Mouse (Mus musculus): ENCODE measurements around the gene Engase.

The Engase gene

GRCm38 (mm10) chr11:118490566-118491218, 14.1 kb downstream of the Engase start:
- peak; percentile 58 for DNase-seq

- no peak for DNase-seq
These were observed 14.6 kb downstream of the Engase start for GRCm38 (mm10) chr11:118491230-118491629.

GRCm38 (mm10) chr11:118493458-118493857, 16.8 kb downstream of the Engase start:
- DNase-seq: no peak

GRCm38 (mm10) chr11:118494001-118494737, 17.5 kb downstream of the Engase start:
- no peak for DNase-seq

GRCm38 (mm10) chr11:118495065-118495464, 18.4 kb downstream of the Engase start:
- DNase-seq: peak; percentile 62

GRCm38 (mm10) chr11:118496066-118496689, 19.5 kb downstream of the Engase start:
- no peak for DNase-seq

GRCm38 (mm10) chr11:118502990-118503389, 26.4 kb downstream of the Engase start:
- DNase-seq: no peak

GRCm38 (mm10) chr11:118503418-118504179, 27.0 kb downstream of the Engase start:
- DNase-seq: no peak

GRCm38 (mm10) chr11:118504180-118504454, 27.5 kb downstream of the Engase start:
- DNase-seq: no peak

- no peak for DNase-seq
These were observed 30.5 kb downstream of the Engase start for GRCm38 (mm10) chr11:118507095-118507494.

GRCm38 (mm10) chr11:118507904-118508303, 31.3 kb downstream of the Engase start:
- DNase-seq: peak; percentile 76

- no peak for DNase-seq
These were observed 31.7 kb downstream of the Engase start for GRCm38 (mm10) chr11:118508341-118508740.

- DNase-seq: no peak
These were observed 35.2 kb downstream of the Engase start for GRCm38 (mm10) chr11:118511851-118512250.

GRCm38 (mm10) chr11:118512257-118512910, 35.8 kb downstream of the Engase start:
- DNase-seq: no peak

GRCm38 (mm10) chr11:118517924-118518323, 41.3 kb downstream of the Engase start:
- no peak for DNase-seq

GRCm38 (mm10) chr11:118518743-118519142, 42.1 kb downstream of the Engase start:
- DNase-seq: no peak

- no peak for DNase-seq
These were observed 43.6 kb downstream of the Engase start for GRCm38 (mm10) chr11:118520251-118520650.

- no peak for DNase-seq
These were observed 44.3 kb downstream of the Engase start for GRCm38 (mm10) chr11:118520932-118521331.

- no peak for DNase-seq
These were observed 47.0 kb downstream of the Engase start for GRCm38 (mm10) chr11:118523496-118524145.

- no peak for DNase-seq
These were observed 48.4 kb downstream of the Engase start for GRCm38 (mm10) chr11:118525059-118525458.

GRCm38 (mm10) chr11:118528761-118529160, 52.1 kb downstream of the Engase start:
- no peak for DNase-seq

GRCm38 (mm10) chr11:118530313-118530712, 53.7 kb downstream of the Engase start:
- DNase-seq: no peak
